Mouse (Mus musculus) ovary, postnatal 14 days (tissue): Measurements from ENCODE around the gene Gm2a.
"Not testable (repeated sequence)": the region's sequence is repeated elsewhere in the genome, so short reads cannot be mapped to it uniquely, and the experiment has no call there.

Experiments
- DNase-seq: peaks from one replicate; pipeline ENCODE4 v3.0.0; 2022; ENCODE audit warnings: low spot score

Gm2a gene

GRCm38 (mm10) chr11:55097463-55098188 is at the start of gene Gm2a:
Gene Gm2a (plus strand): TSS chr11:55098115.
- peak; percentile 88 for DNase-seq

- no peak for DNase-seq
Measured at GRCm38 (mm10) chr11:55050837-55051510, 46.9 kb upstream of the Gm2a start.

GRCm38 (mm10) chr11:55057511-55057910 is 40.4 kb upstream of the Gm2a start:
- DNase-seq: no peak

- no peak for DNase-seq
Measured at GRCm38 (mm10) chr11:55060802-55061201, 37.1 kb upstream of the Gm2a start.

- no peak for DNase-seq
Measured at GRCm38 (mm10) chr11:55062856-55063255, 35.1 kb upstream of the Gm2a start.

- DNase-seq: no peak
Measured at GRCm38 (mm10) chr11:55066921-55067320, 31.0 kb upstream of the Gm2a start.

- DNase-seq: no peak
Measured at GRCm38 (mm10) chr11:55069023-55069422, 28.9 kb upstream of the Gm2a start.

GRCm38 (mm10) chr11:55071344-55071743 is 26.6 kb upstream of the Gm2a start:
- DNase-seq: no peak

- DNase-seq: no peak
Measured at GRCm38 (mm10) chr11:55072467-55072866, 25.4 kb upstream of the Gm2a start.

GRCm38 (mm10) chr11:55073191-55073590 is 24.7 kb upstream of the Gm2a start:
- DNase-seq: no peak

GRCm38 (mm10) chr11:55075602-55076001 is 22.3 kb upstream of the Gm2a start:
- no peak for DNase-seq

- DNase-seq: no peak
Measured at GRCm38 (mm10) chr11:55076234-55076633, 21.7 kb upstream of the Gm2a start.

GRCm38 (mm10) chr11:55077331-55078231 is 20.3 kb upstream of the Gm2a start, which contains the start of gene Ccdc69:
Gene Ccdc69 (minus strand): TSS chr11:55078131.
- peak; percentile 33 for DNase-seq

GRCm38 (mm10) chr11:55078502-55078901 is 19.4 kb upstream of the Gm2a start:
- no peak for DNase-seq

- DNase-seq: no peak
Measured at GRCm38 (mm10) chr11:55079180-55079579, 18.7 kb upstream of the Gm2a start.

- no peak for DNase-seq
Measured at GRCm38 (mm10) chr11:55081206-55081605, 16.7 kb upstream of the Gm2a start.

GRCm38 (mm10) chr11:55084629-55085028 is 13.3 kb upstream of the Gm2a start:
- no peak for DNase-seq

GRCm38 (mm10) chr11:55085396-55085795 is 12.5 kb upstream of the Gm2a start:
- no peak for DNase-seq

- DNase-seq: peak; percentile 61
Measured at GRCm38 (mm10) chr11:55087006-55087405, 10.9 kb upstream of the Gm2a start.

- no peak for DNase-seq
Measured at GRCm38 (mm10) chr11:55089892-55090291, 8.0 kb upstream of the Gm2a start.

GRCm38 (mm10) chr11:55093096-55093495 is 4.8 kb upstream of the Gm2a start:
- no peak for DNase-seq

- not testable (repeated sequence) for DNase-seq
Measured at GRCm38 (mm10) chr11:55096296-55096695, 1.6 kb upstream of the Gm2a start.
